Mouse (Mus musculus): Measurements from ENCODE around the gene Nox3.

Gene Nox3

GRCm38 (mm10) chr17:3610307-3610754, 85.7 kb downstream of the Nox3 start:
- no peak for DNase-seq (ENCODE audit: low spot score)

GRCm38 (mm10) chr17:3602954-3603672, 92.9 kb downstream of the Nox3 start:
- no peak for DNase-seq (ENCODE audit: low spot score)

DNA sequence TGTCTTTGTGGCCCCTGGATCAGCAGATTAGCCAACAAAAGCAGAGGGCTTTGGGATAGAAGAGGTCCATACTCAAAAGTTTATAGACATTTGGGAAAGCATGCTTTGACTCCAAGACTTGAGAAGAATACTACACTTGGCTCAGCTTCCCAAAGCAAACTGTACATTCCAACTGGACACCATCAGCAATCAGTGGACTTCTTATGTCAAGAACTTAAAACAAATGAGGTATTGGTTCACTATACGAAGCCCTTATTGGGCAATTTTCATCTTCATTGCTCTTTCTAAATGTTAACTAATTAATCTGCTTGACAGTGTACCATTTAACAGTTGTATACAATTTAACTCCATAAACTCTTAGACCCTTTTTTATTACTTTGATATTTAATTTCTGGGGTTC, 97.7 kb downstream of the Nox3 start:
- no peak for DNase-seq (ENCODE audit: low spot score)

DNA sequence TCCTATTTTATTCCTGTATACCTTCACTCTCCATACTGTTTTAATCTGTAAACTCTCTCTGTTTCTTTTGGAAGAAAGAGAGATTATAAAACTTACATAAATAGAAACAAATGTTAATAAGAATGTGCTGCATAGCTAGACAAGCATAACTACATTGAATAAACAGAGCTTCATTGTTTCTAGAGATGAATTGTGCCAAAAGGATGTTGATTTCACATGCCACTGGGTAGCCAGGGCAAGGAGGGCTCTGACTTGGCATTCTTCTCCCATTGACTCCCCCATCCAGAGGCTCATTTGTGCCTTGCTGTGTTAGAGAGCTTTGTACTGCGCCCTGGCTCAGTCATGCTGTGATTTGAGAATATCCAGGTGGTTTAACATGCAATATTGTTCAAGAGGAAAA, 98.2 kb downstream of the Nox3 start:
- no peak for DNase-seq (ENCODE audit: low spot score)

GRCm38 (mm10) chr17:3597130-3597529, 98.9 kb downstream of the Nox3 start:
- DNase-seq (ENCODE audit: low spot score) = no peak

Data from urinary bladder, postnatal 10 days (tissue).